Mouse (Mus musculus) spleen, postnatal 4 days (tissue): ENCODE data around the gene Oasl2.
"Not testable (repeated sequence)": the region's sequence is repeated elsewhere in the genome, so short reads cannot be mapped to it uniquely, and the experiment has no call there.

Experiments
- DNase-seq, 2 experiments: peaks; one replicate each; pipeline ENCODE4 v3.0.0; 2022; ENCODE audit warnings: low spot score in 2 of 2

Oasl2 gene

DNA sequence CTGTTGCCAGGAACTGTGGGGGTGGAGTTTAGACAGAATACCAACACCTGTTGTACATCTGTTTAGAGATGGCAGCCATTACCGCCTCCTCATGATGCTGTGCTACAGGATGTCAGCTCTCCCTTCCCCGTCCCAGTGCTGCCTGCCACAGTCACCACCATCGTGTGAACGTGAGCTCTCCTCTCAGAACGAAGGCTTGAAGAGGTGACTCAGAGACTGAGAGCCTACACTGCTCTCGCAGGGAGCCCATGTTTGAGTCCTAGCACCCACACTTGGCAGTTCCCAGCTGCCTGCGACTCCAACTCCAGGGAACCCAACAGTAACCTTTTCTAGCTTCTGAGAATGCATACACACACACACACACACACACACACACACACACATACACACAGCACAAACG is 18.1 kb downstream of the Oasl2 start:
- DNase-seq: no peak

DNA sequence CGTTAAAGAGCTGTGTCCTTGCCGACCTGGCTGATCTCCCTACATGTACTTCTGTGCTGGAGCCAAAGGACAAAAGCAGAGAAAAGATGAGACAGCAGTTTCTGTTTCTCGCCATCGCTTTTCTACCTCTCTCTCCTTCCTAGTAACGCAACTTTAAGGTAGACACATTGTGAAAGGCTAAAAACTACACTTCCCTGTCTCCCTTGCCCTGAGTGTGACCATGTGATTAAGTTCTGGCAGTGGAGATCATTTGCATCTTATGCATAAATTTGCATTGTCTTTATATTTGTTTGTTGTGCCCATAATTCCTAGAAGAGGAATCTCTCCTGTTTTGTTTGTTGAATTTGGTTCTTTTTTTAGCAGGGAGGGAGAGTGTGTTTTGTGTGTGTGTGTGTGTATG is 19.1 kb downstream of the Oasl2 start:
- no peak for DNase-seq

DNA sequence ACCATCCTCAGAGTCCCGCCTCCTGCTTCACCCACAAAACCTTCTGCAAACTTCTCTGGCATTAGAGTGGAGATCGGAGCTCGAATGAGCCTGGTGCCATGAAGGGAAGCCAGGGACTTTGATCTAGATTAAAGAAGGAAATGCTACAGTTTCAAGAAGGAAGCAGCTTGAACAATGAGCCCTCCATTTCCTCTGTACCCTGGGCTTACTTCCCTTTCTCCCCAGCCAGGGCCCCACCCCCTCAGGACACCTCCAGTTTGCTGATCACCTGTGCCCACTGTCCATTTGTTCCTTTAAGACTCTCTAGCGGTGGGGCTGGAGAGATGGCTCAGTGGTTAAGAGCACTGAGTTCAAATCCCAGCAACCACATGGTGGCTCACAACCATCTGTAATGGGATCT is 20.0 kb downstream of the Oasl2 start:
- peak in 1 of 2 experiments; percentile 40 for DNase-seq

DNA sequence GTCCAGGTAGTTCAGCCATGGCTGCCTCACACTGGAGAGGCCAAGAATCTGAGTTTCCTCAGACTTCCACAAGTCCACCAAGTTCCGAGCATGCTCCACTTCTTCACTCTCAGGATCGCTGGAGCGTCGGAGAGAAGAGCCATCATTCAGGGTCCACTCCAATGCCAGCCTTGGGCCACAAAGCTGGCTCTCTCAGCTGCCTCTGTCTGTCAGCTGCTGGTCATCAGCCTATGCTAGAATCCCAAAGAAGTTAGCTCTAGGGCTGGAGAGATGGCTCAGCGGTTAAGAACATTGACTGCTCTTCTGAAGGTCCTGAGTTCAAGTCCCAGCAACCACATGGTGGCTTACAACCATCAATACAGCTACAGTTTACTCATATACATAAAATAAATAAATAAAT is 20.6 kb downstream of the Oasl2 start:
- not testable (repeated sequence) for DNase-seq

DNA sequence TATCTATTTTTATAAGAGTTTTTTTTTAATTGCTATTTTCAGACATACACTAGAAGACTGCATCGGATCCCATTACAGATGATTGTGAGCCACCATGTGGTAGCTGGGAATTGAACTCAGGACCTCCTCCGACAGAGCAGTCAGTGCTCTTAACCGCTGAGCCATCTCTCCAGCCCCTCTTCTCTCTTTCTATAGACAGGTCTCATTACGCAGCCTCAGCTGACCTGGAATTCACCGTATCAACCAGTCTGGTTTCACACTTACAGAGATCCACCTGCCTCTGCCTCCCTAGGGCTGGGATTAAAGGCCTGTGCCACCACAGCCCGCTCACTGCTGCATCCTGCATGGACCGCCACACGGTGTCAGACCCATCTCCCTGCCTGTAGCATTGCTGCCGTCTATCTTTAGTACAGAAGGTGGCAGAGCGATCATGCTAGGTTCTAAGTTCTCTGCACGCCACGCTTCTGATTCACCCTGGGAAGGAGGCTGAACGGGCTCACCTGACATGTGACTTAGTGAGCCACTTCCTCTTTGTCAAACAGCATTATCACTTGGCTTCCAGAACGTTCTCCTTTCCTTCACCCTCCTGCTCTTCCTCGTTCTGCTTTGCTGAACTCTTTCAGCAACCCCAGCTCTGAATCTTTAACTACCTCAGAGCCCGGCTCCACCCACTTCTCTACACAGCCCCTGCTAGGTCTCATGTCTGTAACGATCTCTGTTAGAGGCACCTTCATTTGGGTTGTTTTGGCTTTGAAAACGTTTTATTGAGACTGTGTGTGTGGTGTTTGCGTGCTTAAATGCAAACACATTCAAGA is 25.0 kb downstream of the Oasl2 start:
- peak; percentile 53 to 74 for DNase-seq

DNA sequence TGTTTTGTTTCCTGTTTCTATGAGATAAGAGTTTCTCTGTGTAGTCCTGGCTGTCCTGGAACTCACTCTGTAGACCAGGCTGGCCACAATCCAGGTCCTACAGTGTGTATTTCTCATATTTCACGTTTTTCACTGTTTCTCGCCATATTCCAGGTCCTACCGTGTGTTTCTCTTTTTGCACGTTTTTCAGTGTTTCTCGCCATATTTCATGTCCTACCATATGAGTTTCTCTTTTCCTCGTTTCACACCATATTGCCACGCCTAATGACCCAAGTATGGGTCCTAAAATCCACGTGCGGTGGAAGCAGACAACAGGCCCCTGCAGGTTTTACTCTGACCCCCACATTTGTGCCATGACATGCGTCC is 25.6 kb downstream of the Oasl2 start:
- no peak for DNase-seq

DNA sequence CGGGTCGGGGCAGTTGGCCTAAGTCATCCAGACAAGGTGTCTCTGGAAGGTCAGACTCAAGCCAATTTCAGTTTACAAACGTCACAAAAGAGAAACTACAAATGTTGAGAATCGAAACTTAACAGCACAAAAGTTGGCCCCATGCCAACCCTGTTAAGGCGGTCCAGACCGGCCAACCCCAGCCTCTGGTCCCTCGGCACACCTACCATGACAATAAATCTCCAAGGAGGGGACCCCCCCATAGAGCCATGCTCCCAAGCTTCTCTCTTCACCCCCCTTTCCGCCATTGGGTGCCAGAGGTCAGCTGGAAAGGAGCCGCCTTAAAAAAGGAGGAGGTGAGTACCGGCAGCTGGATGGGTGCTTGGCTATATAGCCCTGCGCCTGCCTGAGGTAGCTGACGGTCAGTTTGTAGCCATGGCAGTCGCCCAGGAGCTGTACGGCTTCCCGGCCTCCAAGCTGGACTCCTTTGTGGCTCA is 26.3 kb downstream of the Oasl2 start, which contains the start of gene Oasl1:
Gene Oasl1 (plus strand): TSS at position 243 of the 476 bp plus-strand sequence.
- DNase-seq: peak; percentile 52 to 82

DNA sequence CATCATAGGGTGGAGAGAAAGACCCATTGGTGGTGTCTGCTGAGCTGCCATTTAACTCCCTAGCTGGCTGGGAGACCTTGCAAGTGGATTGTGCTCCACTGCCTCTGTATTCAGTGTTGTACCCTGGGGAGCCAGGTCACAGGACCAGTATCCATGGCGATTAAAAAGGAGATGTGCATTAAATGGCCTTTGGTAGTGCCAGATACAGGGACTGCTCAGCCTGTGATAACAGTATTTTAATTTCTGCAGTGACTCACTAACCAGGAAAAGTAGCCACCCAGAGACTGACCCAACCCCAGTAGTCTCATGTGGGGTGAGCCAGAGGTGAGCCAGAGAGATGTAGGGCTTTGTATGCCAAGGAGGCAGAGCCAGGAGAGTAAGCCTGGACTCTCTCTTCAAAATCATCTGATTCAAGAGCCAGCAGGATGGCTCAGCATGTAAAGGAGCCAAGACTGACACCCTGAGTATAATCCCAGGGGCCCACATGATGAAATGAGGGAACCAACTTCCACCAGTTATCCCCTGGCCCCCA is 29.5 kb downstream of the Oasl2 start:
- DNase-seq: no peak

DNA sequence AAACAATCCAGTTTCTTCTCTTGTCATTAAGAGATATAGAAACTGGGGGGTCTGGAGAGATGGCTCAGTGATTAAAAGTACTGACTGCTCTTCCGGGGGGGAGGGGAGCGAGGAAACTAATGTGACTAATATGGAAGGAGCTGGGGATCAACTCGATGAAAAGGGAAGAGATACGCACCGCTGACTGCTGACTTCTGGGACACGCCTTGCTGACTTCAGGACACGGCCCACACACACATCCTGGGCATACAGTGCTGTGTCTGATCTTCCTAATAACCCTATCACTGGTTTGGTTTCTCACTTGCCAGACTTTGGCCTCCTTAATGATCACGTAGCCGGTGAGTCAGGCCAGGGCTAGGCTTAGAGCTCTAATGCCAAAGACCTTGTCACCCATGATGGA is 30.0 kb downstream of the Oasl2 start:
- no peak for DNase-seq

DNA sequence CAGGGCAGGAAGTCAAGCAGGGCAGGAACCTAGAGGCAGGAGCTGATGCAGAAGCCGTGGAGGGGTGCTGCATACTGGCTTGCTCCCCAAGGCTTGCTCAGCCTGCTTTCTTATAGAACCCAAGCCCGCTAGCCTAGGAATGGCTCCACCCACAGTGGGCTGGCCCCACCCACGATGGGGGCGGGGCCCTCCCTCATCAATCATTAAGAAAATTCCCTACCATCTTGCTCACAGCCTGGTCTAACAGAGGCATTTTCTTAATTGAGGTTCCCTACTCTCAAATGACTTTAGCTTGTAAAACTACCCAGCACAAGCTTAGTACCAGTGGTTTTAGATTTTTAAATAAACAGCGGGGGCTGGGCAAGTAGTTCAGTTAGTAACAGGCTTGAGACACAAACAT is 34.9 kb downstream of the Oasl2 start:
- no peak for DNase-seq

DNA sequence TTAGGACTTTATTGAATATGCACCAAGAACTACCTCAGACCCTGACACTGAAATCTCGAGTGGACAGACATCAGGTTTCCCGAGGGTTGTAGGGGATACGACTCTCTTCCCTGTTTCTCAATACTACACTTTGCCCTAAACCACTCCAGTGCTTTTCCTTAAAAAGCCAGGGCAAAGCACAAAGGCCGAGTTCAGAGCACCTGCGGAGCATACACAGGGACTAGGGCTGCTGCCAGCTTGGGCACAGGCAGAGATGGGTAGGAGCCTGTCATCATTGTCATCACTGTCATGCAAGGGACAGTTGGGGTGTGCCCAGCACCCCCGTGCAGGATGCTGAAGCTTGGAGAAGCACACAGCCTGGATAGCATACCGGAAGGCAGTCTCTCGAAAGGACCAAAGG is 36.5 kb downstream of the Oasl2 start:
- no peak for DNase-seq

DNA sequence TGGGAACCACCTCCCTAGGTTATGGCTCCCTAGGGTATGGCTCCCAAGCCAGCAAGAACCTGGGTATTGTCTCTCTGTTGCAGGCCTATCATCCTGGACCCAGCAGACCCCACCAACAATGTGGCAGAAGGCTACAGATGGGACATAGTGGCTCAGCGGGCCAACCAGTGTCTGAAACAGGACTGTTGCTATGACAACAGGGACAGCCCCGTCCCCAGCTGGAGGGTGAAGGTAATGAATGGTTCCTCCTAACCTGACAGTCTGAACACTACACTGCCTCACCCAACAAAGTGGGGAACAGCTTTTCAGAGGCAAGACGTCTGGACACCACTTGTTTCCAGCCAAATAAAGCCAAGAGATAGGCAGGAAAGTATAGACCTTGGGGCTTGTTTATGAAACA is 39.1 kb downstream of the Oasl2 start:
- no peak for DNase-seq

DNA sequence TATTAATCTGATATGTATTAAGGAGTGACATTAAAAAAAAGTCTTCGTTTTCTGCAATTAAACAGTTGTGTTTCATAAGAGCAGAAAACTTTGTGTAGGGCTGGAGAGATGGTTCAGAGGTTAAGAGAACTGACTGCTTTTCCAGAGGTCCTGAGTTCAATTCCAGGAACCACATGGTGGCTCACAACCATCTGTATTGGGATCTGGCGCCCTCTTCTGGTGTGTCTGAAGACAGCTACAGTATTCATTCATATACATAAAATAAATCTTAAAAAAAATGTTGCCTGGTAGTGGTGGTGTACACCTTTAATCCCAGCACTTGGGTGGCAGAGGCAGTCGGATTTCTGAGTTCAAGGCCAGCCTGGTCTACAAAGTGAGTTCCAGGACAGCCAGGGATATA is 44.4 kb downstream of the Oasl2 start:
- not testable (repeated sequence) for DNase-seq

DNA sequence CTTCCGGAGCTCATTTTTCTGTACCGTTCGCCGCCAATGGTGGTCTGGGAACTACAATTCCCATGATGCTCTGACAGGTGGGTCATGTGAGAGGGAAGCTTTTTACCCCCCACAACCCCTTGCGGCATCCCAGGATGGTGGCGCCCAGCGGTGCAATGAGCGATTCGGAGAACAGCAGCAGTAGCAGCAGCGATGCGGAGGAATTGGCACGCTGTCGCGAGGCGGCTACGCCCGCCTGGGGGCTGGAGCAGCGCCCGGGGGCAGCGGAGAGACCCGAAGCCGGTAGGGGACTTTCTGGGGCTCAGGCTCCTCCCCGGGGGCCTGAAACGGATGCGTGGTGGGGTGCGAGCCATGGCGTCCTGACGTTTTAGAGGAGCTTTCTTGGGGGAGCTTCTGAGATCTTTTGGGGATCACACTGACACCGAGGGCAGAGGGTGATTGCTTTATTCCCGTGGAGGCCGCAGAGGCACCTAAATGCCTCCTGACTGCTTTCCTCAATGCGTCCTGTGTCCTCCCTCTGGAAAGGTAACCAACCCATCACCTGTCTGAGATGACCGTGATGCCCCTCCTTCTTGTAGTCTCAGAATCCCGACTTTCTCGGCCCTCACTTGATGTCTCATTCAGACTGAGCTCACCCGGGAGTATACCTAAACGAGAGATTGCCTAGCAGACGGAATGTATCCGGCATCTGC is 45.5 kb downstream of the Oasl2 start, which contains the start of gene 2210016L21Rik:
Gene 2210016L21Rik (plus strand): TSS at position 85 of the 692 bp plus-strand sequence.
- DNase-seq: peak; percentile 80 to 88

DNA sequence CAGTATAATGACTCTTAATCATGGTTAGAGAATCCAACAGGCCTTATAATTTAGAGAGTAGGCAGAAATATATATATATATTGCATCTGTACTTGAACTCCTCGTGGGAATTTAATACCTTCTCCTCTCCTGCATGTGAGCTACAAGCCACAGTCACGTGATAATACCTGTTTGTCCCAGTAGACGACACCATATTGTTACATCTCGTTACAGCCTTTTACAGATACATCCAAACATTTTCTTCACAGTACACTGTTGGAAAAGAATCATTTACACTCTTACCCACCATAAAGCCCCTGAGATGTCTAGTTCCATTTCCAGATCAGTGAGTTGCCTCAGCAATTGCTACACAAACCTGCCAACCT is 46.0 kb downstream of the Oasl2 start:
- DNase-seq: no peak

DNA sequence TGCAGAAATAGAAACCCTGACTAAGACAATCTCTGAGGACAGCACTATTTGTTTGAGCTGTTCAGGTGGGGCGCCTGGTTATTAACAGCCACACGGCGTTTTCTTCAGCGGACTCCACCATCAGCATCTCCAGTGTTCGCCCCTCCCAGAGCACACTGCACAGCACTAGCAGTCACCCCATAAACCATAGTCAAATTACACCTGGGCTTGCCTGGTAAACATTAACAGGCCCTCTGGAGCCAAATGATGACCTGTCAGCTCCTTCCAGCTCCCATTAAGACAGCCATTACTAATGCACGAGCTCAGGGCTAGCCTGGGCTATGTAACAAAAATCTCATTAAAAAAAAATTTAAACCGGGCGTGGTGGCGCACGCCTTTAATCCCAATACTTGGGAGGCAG is 48.3 kb downstream of the Oasl2 start:
- DNase-seq: no peak

DNA sequence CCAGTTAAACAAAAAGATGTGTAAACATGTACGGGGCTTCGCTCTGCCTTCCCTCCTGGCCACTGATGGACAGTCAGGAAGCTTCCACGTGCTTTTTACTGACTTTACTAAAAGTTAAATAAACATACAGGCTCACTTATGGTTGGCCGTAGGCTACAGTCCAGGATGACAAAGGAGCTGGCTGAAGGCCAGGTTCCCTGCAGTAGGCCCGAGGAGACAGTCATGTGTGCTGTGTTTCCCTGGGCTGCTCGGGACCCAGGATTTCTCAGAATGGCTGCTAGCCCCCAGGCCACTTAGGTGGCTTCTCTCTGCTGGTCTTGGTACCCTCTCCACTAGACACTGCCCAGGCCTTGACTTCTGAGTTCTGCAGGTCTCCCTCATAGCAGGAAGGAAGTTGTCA is 52.2 kb downstream of the Oasl2 start:
- DNase-seq: no peak

DNA sequence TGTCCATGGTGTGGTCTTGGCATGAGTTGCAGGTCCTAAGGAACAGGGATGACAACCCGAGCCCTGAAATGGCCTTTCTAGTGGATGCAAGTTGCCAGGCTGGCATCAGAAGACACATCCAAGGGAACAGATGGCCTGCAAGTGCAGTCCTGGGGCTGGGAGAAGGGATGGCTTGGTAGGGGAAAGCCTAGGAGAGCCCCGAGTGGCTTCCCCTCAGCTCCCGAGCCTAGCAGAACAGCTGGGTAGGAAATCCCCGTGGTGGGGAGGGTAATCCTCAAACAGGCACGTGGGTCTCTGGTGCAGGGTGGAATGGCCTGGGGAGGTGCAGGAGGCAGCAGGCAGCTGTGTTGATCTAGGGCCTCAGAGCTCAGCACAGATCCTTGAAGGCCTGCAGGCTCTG is 52.6 kb downstream of the Oasl2 start:
- DNase-seq: no peak

DNA sequence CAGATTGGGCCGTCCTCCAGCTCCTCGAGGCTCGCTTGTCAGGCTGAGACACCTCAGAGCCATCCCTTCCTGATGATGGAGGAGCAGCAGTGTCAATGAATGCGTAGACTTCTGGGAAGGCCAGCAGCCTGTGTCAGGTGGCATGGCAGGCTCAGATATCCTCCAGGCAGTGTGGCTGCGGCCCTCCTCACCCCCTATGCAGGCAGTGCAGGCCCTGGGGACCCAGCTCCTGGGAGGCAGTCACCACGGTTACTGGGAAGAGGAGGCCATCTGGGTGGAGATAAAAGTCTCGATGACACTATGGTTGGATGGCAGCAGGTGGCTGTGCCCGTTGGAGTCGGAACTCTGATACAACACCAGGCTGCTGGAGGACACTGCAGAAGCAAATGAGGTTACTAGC is 53.1 kb downstream of the Oasl2 start:
- no peak for DNase-seq

DNA sequence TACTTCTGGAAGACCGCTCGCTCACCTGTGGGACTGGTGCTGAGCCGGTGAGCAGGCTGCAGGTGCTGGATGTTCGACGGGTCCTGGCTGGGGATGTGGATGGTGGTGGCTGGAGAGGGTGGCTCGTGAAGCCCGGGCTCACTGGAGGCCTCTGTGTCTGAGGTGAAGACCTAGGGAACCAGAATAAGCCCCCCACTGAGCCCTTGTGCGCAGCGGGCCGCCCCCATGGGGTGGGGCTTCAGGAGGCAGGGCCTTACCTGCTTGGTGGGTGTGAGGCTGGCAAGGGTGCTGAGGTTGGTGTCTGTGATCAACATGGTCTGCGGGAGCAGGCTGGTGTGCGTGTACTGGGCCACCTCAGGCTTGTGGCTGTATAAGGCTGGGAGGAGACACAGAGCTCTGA is 53.9 kb downstream of the Oasl2 start:
- DNase-seq: no peak

DNA sequence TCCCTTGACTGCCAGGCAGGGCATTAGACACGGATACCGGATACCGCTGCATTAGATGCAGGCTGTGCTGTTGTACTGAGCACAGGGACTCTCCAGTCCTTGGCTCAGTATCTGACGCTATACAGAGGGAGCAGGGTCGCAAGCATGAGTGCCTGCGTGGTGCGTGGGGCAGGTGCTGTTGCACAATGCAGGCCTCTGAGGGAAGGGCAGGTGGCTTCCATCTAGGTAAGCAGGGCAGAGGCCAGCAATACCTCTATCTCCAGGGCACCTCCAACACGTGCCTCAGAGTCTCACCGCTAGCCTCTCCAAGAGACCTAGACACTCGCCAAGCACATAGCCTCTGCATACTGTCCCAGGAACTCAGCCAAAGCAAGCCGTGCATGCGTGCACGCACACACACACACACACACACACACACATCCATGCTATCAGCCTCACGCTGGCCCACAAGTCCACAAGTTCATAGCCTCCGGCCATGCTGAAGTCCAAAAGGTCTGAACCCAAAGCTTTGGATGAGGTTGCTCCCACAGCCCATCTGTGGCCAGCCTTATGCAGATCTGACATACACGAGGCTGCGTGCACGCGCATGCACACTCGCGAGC is 54.6 kb downstream of the Oasl2 start:
- DNase-seq: no peak

DNA sequence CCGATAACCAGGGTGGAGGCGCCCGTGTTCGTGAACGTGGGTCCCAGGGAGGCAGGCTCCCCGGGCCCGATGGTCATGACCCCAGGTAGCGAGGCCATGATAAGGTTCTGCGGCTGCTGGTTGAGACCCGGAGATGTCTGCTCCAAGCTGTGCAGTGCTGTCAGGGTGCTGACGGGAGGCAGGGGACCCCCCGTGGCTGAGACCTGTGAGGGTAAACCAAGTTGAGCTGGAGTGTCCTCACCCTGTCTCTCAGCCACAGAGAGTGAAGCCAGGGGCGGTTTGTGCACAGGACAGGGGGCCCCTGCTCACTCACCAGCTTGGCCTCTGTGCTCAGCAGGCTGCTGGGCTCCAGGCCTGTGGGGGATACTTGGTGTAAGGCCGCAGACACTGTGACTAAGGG is 56.6 kb downstream of the Oasl2 start:
- no peak for DNase-seq

DNA sequence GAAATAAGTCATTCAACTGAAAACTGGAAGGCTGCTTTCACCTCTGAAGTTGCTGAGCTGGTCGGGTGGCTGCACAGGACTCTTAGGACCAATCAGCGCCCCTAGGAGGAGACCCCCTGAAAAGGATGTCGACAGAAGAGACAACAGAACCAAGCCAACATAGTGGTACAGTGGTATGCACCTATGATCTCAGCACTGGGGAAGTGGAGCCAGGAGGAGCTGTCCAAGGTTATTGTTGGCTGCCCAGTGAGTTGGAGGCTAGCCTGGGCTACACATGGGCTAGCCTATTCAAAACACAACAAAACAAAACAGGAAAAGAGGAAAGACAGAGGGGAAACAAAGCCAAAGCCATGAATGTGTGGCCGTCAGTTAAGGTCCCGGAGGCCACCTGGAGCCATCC is 61.3 kb downstream of the Oasl2 start:
- no peak for DNase-seq
